Mouse (Mus musculus): ENCODE measurements around the gene Sh3pxd2b.

DNA sequence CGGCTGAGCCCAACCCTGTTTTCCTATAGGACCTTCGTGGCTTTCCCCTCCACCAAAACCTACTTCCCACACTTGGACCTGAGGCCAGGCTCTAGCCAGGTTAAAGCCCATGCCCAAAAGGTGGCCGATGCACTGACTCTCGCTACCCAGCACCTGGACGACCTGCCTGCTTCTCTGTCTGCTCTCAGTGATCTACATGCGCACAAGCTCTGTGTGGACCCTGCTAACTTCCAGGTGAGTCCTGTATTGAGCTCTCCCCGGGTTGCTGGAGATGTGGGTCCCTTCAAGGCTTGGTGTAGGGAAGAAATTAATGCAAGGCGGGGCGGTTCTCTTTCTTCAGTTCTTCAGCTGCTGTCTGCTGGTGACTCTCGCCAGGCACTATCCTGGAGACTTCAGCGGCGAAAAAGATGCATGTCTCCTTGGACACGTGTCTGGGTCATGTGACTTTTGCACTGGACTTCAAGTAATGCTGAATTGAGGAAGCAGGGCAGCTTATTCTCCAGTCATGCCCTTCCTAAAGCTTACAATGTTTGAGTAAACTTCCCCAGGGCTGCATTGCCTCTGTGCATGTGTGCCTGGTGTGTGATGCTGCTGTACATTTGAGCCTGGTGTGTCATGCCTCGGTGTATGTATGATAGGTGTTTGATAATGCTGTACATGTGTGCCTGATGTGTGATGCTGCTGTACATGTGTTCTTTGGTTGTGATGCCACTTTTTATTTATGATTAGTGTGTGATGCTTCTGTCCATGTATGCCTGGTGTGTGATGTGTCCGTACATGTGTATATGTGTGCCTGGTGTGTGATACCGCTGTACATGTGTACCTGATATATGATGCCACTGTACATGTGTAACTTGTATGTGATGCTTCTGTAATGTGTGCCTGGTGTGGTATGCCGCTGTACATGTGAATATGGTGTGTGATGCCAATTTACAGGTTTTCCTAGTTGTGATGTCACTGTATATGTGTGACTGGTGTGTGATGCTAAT is 47.0 kb upstream of the Sh3pxd2b start:
- TF ChIP-seq CTCF (IDR thresholded peaks at IDR 0.05) (no peak), EP300 (IDR thresholded peaks at IDR 0.05) (no peak)

Data from lung, postnatal 0 days (tissue).